Mouse (Mus musculus): ENCODE results near the gene Dnajc10. TPM values are rescaled to one million over a fixed set of nuclear protein-coding genes. Genes with fewer than 3 reads are reported as not detected.

Dnajc10 gene
- total RNA-seq, 2 experiments from 2014 or later: 33.7 to 35.2 TPM

DNA sequence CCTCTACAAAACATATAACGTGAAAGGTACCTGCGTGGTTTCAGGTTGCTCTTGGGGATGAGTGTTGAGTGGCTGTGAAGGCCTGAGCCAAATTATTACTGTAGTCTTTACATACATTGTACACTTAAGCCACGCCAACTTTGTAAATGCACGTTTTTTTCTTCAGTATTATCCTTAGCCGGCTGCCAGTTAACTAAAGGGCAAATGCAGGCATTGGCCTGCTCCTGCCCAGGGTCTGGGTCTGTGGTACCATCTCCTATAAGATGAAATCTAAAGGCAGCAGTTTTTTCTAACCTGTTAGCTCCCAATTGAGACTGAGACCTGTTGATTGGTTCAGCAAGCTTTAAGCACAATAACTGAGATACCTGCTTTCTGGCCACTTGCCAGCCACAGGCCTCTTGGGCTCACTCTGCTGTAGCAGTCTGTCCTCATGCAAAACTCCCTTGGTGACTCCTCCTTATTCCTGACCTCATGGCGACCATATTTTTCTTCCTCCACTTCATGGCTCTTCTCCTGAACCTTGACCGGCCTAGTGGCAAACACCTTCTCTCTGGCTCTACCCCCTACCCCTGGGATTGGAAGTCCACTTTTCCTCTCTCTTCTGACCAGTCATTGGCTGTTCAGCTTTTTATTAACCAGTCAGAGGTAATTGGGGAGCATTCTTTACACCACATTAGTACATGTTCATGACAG lies 13.8 kb downstream of the Dnajc10 start:
- no peak for DNase-seq

DNA sequence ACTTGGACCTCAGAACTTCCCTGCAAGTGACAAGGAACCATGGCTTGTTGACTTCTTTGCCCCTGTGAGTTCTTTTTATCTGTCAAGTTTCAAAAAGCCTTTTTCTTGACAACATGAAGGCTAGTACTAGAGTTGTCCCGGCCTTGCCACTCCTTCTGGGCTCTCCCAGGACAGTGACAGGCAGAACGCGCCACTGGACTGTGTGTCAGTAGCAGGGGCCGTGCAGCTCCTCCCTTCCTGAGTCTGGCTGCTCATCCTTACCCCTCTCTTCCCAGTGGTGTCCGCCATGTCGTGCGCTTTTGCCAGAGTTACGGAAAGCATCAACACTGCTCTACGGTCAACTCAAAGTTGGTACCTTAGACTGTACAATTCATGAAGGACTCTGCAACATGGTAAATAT lies 25.3 kb downstream of the Dnajc10 start:
- no peak for DNase-seq

GRCm38 (mm10) chr2:80354531-80354930 lies 39.3 kb downstream of the Dnajc10 start:
- DNase-seq: no peak

- peak in 1 of 2 experiments; percentile 26 for DNase-seq
These were observed 41.5 kb downstream of the Dnajc10 start for GRCm38 (mm10) chr2:80356656-80357231.

- DNase-seq: no peak
These were observed 56.2 kb downstream of the Dnajc10 start for GRCm38 (mm10) chr2:80371458-80371857.

- no peak for DNase-seq
These were observed 59.6 kb downstream of the Dnajc10 start for GRCm38 (mm10) chr2:80374892-80375291.

DNA sequence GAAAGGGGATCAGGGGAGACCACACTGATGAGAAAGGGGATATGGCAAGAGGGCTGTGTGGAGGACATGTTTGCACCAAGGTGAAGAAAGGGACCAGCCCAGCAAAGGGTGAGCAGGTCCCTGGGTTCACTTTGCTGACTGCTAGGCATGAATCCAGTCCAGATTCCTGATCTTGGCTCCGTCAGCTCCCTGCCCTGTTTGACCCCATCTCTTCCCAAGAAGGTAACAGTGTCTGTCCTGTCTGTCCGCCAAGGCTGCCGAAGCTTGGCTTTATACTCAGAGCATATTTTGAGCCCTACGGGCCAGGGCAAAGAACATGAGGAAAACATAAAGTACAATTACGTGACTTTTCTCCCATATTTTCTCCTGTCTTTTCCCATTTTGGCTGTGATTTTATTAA lies 64.6 kb downstream of the Dnajc10 start:
- peak in 1 of 2 experiments; percentile 42 for DNase-seq

DNA sequence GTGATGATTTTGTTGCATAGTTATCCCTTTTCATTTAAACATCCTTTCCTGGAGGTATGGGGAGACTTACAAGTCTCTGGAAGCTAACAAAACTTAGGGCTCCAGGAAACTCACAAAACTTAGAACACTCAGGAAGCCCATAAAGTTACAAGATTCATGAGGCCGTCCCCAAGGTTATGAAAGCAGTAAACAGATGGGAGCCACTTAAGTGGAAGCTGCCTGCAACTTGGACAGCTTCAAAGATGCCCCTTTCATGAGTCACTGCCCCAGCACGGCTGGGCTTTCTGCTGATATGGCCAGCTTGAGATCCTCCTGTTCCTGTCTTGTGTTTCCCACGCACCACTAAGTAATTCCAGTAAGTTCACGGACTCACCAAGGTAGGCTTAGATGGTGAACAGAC lies 69.2 kb downstream of the Dnajc10 start:
- peak in 1 of 2 experiments; percentile 10 for DNase-seq

DNA sequence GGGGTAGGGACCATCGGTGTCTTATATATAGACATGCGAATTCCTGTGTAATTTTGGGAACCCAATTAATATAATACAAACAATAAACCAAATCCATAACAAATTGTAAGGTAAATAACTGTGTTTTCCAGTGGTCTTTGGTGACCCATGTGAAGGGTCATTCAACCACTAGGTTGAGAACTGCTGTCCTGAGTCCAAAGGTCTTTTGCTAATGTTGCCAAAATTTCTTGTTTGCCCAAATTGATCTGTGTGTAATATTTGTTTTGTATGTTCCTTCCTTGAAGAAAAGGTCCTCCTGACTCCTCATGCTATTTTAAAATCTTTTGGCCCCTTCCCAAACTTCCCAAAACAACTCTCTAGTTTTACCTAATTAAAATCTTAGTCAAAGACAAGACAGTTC lies 71.0 kb downstream of the Dnajc10 start:
- DNase-seq: no peak

- peak; percentile 11 to 12 for DNase-seq
These were observed 72.4 kb downstream of the Dnajc10 start for GRCm38 (mm10) chr2:80387668-80388067.

GRCm38 (mm10) chr2:80388341-80388740 lies 73.1 kb downstream of the Dnajc10 start:
- DNase-seq: peak in 1 of 2 experiments; percentile 26

DNA sequence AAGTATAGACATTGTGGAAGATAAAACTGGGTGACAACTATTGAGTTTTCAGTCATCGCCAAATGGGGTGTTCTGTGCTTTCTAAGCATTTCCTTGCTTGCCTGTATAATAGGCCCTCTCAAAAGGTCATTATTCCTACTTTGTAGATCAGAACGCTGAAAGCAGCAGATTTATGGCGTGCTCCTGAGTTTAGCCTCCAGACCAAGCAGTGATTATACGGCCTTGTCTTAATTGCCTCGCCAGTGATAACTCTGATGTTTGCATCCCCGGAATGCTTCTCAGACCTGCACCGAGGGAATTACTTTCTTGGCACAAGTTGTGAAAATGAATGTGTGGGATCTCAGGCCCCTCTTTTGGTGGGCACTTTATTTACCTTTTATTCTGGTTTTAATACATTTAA lies 80.8 kb downstream of the Dnajc10 start:
- DNase-seq: no peak

GRCm38 (mm10) chr2:80396864-80397263 lies 81.6 kb downstream of the Dnajc10 start:
- DNase-seq: no peak

DNA sequence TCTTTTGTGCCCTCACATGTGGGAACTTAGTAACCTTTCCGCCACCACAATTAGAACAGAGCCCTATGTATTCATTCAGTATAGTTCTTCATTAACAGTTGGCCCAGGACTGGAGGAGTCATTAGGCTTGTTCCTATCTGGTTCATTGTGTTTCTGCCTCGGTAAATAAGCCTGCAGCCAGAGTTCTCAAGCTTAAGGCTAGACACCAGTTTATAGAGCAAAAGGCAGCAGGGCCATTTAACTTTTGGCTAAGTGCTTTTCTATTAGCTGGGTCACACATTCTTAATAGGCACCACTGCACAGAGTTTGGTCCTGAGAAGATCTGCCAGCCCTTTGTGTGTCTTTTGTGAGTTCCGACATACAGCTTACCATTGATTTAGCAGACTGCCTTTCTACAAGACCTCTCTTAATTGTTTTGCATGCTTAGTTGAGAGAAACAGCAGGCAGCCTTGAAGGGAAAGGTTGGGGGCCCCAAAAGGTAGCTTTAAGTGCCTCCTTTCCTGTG lies 83.4 kb downstream of the Dnajc10 start:
- no peak for DNase-seq

Other genes with a start within 250 kb of the Dnajc10 start
- 1 to 10 TPM; 4.9 to 7.7 TPM for gene Pde1a, start 186.0 kb upstream of the Dnajc10 start, total RNA-seq (2021)
- gene Prdx6b, start 23.0 kb upstream of the Dnajc10 start, total RNA-seq (2021): not detected
- 1 to 10 TPM; 4.9 to 5.0 TPM for gene Frzb, start 132.2 kb downstream of the Dnajc10 start, total RNA-seq (2021)

Measured in heart, adult 18-20 months (tissue).